Mouse (Mus musculus): ENCODE results near the gene 1700029H14Rik.

DNA sequence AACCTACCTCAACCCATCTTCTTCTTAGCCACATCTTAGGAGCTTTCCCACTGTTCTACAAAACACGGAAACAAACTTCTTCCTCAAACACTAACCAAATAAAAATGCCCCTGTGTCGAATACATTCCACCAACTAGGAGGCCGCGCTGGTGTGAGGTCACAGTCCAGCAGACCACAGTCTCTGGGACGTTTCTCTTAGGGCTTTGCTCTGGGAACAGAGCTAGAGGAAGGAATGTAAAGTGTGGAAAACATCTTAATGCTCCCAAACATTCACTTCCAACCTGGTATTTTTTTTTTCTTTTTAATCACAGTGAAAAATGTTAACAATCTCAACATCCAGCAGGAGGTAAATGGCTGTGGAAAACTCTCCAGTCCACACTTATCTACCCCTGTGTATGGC, 45.5 kb downstream of the 1700029H14Rik start:
- TF ChIP-seq POLR2A (IDR thresholded peaks at IDR 0.05; ENCODE audit: low read depth, low read length), result no peak
- no peak for TF ChIP-seq CTCF (conservative IDR thresholded peaks at IDR 0.05; ENCODE audit: insufficient read depth, insufficient read length, low read depth, low read length)

Measured in kidney, adult 2 months (tissue).